Mouse (Mus musculus): ENCODE measurements around the gene Wasf2. TPM values are rescaled to one million over a fixed set of nuclear protein-coding genes. Genes with fewer than 3 reads are reported as not detected.

Gene Wasf2
- polyA plus RNA-seq (2015; fragmentation: Nextera tagmentation; extraction: Ambion mirVana): 140 and 190 TPM in 2 replicates

DNA sequence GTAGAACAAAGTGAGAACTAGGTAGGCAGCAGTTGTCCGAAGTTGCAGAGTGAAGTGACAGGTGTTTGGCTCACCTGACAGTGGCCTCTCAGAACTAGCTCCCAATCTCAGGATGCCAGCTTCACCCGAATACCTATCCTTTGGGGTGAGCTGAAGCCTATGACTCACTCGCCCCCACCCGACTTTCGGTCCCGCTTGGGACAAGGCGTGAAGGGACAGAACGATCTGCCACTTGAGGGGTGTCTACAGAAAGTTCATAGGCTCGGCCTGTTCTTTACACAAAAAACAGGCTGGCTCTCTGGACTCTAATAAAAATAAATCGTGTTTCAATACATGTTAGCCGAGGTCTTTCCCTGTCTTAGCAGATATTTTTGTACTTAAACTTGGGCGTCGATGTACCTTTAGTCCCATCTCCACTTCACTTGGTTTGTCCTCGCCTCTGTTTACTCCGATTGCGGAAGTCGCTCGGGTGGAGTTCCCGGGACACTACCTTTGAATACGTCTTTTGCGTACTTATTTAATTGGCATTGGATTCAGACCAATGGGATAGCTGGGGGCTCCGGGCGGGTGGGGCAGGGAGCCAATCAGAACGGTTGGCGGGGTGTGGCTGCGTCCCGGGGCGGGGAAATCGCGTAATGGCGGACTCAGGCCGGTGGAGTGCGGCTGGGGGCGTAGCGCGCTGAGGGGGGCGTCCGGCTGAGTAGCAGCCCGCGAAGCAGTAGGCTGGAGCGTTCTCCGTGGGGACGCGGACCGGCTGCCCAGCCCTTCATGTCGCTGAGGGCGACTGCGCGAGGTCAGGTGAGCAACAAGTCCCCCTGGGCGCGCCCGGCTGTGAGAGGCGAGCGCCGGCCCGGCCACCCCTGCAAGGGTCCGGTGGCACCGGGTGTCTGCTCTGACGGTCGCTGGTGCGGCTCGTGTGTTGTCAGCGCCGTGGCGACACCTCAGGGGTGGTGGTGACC lies at the start of gene Wasf2:
Wasf2 (plus strand) TSS at position 575 of the 959 bp plus-strand sequence.
- peak; percentile 96 for DNase-seq (ENCODE audit: low spot score)

DNA sequence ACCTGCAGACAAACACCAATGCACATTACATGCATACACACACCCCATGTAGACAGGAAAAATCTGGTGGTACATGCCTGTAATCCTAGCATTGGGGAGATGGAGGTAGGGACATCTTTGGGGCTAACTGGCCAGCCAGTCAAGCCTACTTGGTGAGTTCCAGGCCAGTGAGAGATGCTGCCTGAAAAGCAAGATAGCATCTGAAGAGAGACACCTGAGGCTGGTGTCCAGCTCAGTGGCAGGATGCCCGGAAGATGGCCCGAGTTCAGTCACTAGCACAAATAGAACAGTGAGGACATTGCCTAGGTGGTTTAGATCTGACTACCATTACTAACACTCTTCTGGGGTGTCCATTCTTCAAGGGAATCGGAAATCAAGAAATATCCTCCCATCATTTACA lies 49.4 kb upstream of the Wasf2 start:
- no peak for DNase-seq (ENCODE audit: low spot score)

DNA sequence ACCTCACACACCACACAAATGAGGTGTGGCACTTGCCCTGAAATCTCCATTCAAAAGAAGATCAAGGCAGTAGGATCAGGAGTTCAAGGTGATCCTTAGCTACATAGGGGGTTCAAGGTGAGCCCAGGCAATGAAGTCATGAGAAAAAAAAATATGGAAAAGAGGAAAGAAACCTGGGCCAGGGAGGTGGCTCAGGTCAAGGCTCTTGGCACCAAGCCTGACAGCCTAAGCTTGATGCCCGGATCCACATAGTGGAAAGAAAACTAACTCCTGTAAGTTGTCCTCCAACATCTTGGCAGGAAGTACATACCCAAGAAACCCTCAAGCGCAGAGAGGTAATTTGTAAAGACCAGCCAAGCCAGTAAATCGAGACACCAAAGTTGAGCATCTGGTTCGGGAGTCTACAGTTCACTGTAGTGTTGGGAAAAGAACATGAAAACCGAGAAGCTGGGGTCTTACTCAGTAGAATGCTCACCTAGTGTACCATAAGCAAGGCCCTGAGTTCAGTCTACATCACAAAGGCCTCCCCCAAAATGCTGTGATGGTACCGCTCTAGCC lies 48.0 kb upstream of the Wasf2 start:
- no peak for DNase-seq (ENCODE audit: low spot score)

DNA sequence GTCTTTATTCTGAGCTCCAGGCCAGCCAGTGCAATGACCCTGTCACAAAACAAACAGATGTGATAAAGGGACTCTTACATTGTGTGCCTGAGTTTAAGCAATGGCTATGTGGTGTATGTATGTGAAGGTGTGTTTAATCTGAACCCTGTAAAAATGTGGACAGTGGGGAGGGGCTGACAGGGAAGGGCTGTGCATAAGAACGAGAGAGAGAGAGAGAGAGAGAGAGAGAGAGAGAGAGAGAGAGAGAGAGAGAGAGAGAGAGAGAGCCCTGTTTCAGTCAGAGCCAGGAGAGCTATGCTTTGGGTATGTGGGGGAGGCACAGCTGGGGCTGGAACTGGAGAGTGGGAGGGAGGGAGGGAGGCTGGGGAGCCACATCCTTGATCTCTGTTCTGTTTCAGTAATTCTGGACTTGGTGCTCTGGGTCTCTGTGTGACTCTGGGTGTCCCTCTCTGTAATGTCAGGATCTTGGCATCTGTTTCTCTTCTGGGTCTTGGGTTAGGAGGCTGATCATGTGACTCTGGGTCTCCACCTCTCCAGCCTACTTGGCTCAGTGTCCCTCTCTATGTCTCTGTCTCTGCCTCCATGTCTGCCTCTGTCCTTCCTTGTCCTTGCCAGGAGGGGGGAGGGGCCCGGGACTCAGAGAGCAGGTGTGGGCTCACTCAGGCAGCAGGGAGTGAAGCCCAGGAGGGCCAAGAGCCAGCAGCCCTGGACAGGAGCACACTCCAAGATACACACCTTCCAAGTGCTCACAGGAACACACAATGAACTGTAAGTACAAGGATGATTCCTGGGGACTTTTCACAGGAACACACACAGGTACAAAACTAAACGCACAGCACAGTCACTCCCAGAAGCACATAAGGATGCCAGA lies 46.1 kb upstream of the Wasf2 start:
- peak; percentile 59 for DNase-seq (ENCODE audit: low spot score)

DNA sequence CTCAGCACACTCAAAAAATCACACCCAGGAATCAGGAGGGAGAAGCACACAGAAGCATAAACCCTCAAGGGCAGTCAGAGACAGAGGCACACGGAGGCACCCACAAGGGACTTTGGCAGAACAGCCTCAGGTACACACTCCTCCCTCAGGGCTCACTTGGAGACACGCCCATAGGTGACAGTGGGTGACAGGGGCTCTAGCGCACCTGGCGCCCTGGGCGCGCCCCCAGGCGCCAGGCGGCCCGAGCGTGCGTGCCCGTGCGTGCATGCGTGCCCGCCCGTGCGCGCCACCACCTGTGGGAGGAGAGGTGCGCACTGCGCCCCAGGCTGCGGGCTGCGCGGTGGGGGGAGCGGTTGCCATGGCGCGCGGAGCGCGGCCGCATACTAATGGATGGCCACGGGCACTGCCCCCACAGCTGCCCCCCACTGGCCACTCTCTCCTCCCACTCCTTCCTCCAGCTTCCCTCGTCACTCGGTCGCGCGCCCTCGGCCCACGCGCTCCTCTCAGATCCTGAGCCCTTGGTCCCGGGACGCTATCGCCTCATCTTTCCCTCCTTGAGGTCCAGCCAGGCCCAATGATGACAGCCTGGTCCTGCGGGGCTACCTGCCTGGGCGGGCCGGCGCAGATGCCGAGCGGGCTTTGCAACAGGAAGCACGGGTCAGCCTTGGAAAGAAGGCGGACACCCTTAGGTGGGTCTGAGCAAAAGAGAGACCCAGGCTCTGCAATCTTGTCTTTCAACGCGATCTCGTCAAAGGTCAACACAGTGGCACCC lies 45.1 kb upstream of the Wasf2 start:
- DNase-seq (ENCODE audit: low spot score): peak; percentile 92

DNA sequence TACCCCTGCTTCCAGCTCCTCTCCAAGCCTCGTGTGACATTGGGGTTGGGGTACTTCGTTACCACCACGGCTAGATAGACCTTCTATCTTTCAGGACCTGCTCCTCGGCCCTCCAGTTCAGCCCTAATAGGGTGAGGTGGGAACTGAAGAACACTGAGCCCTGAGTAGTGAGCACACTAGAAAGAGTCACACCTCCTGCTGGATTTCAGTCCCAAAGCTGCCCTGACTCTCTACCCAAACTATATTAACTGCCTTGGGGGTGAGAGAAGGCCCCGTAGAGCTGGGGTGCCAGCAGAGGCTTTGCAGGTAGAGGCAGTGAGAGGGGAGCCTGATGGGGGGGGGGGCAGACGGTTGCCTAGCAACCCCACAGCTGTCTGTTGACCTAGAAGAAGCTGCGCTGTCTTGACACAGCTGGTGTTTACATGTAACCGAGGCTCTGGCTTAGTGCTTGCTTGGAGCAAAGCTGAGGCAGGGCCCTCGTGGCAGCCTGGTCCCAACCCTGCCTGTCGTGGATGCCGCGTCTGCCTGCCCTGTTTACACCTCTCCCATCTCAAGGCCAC lies 44.4 kb upstream of the Wasf2 start:
- DNase-seq (ENCODE audit: low spot score): peak; percentile 94

DNA sequence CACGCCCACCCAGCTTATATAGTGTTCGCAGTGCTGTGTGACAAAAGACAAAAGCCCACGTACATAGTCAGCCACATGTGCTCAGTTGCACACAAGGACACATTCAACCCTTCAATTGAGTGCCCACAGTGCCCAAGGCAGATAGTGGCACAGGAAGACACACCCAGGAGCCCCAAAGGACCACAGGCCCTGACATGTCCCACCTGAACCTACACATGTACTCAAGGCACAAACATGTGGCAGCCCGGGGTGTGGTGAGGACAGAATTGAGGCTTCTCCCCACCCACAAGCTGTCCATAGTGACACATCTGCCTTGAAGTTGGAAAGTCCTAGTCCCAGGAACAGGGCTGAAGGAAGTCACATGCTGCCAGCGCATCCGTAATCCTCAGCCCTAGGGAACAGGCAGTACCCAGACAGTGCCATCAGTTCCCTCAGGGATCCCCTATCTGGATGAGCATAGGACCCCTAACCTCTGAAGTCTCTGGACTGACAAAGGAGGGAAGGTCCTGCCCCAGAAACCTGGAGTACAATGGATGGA lies 43.1 kb upstream of the Wasf2 start:
- DNase-seq (ENCODE audit: low spot score): peak; percentile 51

DNA sequence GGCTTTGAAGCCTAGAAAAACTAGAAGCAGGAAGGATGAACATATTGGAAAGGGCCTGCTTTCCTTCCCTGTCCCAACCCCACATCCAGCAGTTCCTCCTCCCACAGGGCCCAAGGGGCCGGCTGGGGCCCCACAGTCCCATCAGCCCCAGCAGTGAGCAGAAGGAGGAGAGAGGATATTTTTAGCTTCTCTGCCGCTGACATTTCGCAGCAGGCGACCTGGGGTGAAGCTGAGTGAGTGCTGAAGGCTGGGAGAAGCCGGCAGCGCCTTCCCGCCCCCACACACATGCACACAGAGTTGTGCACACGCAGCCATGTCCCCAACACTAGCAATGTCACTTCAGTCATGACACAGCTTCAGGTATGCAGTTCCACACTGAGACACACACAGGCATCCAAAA lies 42.5 kb upstream of the Wasf2 start:
- peak; percentile 68 for DNase-seq (ENCODE audit: low spot score)

DNA sequence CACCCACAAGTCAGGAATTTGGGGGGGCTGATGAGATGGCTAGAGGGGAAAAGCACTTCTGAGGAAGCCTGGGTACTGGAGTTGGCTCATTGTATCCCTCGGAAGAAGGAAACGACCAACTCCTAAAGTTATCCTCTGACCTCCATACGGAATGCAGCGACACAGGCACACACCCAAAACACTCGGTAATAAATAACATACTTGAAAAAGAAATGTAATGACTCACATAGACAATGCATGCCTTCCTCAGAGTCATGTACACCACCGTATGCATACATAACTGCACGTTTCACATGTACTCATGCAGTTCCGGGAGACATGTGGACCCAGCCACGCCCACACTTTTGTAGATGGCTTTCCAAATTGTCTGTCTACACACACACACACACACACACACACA lies 41.0 kb upstream of the Wasf2 start:
- no peak for DNase-seq (ENCODE audit: low spot score)

DNA sequence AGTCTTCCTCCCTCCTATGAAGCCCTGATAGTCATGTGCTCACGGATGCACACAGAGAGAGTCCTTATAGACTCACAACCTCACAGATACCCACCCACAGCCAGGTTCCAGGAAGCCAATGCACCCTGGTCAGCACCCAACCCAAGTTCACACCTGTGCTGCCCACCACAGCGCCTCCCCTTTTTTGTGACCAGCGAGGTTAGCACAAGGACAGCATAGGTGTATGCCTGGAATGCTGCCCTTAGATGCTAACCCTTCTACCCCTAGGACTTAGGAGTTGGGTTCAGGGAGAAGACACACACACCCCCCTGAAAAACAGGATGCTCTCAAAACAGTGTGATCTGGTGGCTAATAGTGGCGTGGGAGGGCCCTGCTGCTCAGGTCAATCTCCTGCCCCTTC lies 40.5 kb upstream of the Wasf2 start:
- DNase-seq (ENCODE audit: low spot score): no peak

DNA sequence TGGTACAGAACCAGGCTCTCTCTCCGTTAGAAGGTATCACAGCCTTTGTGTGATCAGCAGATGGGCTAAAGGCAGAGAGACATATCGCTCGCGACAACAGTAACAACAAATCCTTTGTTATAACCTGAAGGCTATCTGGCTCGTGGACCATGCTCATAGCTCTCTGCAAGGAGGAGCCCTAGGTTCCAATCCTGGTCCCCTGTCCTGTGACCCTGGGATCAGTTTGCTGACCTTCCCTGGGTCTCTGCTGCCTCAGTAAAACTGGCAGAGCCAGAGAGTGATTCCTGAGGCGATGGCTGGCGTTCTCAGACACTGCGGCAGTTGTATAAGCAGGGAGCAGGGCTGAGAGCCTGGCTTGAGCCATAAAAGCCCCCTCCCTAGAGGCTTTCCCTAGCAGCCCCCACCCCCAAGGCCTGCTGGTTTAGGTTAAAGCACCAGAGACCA lies 40.0 kb upstream of the Wasf2 start:
- no peak for DNase-seq (ENCODE audit: low spot score)

DNA sequence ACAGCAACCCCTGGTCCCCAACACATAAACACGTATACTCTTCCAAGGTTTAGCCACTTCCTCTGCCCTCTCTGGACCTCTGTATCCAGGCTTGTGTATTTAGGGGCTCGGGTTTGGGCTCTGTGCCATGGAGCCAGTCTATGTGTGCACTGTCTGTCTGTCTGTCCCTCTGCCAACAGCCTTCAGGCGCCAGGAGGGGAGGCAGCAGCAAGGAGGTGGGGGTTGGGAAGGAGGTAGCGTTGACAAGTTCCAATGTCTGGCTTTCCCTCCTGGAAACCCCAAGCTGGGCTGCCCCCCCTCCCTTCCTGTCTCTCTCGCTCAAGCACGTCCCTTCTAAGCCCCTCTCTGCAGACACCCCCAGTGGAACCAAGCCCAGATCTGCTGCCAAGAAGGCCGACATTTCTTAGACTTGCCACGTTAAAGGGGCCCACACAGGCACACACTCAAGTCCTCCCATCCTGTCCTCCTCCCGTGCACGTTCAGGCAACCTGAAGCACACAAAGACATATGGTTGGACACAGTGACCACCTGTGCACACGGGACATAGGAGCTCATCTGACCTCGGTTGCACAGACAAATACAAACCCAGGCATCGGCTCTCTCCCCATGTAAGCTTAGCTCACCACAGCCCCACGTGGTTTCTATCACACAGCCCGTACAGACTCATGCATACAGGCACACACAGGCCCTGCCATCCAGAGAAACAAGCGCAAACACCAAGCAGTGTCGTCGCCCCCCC lies 39.4 kb upstream of the Wasf2 start:
- peak; percentile 58 for DNase-seq (ENCODE audit: low spot score)

DNA sequence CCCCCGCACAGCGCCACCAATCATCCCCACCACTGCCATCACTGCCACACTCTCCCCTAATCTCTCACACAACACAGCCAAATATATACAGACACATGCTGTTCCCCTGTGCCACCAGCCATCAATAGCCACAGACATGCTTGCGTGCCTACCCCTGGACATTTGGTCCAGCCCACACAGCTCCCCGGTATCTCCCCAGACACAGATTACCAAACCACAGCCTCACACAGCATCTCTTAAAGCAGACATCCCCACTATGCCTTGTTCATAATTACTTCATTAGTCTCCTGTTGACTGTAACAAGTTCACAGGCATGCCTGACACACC lies 38.9 kb upstream of the Wasf2 start:
- no peak for DNase-seq (ENCODE audit: low spot score)

DNA sequence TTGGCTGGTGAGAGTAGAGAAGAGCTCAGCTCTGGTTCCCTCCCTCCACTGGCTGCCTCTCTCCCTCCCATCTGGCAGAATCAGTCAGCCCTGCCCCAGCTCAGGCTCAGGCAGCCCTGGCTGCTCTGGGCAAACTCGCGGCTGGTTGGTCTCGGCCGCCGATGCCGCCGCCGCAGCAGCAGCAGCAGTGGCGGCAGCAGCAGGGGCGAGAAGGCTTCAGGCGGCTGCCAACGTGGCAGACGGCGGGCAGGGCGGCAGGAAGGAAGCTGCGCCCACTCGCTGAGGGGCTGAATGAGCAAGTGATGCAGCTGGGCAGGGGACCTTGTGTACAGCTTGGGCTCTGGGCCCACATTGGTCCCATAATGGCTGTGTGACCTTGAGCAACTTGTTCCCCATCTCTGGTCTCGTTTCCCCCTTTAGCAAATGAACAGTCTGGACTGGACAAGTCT lies 37.8 kb upstream of the Wasf2 start:
- peak; percentile 69 for DNase-seq (ENCODE audit: low spot score)

DNA sequence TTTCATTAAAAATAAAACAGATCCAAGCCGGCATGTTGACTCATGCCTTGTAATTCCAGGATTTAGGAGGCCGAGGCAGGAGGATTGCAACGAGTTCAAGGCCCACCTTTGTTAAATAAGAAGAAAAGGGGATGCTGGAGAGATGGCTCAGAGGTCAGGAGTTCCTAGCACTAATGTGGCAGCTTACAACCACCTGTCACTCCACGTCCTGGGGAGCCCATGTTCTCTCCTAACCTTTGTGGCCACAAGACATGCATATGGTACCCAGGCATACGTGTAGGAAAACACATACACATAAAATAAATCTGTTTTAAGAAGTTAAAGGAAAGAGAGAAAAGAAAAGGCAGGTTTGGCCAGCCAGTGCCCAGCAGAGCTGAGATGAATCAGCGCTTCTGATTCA lies 37.2 kb upstream of the Wasf2 start:
- no peak for DNase-seq (ENCODE audit: low spot score)

DNA sequence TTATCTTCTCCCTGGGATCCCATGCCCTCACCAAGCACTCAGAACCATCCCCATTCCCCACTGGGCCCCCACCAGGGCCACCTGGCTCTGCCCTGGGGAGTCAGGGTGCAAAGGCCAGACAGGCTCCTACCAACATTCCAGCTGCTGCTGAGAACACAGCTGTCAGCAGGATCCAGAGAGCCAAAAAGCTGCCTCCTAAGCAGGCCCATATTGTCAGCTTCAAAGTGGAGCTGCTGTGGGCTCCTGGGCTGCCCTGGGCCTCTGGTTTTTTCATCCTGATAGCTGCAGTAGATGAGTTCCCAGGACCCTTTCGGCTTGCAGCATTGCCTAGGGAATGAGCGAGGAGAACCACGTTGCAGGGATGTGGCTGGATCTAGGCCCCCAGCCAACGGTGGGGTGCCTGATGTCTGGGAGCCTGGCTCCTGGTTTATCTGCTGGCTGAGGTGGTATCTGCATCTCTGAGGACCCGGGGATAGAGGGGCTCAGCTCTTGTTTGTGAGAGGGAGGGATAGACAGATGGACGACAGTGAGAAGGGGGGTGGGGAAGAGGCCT lies 36.7 kb upstream of the Wasf2 start:
- no peak for DNase-seq (ENCODE audit: low spot score)

DNA sequence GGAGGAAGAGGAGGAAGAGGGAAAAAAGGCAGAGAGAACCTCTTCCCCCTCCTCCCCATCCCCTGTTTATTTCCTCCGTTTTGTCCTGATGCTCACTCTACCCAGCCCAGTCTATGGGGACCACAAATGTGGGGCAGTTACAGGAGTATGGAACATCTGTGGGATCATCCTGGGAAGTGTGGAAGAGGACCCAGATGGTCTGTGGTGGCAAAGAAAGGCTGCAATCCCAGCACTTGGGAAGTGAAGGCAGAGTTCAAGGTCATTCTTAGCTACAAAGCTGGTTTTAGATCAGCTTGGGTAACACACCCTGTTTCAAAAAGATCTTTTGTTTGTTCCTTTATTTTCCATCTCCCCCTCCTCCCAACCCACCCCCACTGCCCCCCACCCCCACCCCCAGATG lies 36.0 kb upstream of the Wasf2 start:
- DNase-seq (ENCODE audit: low spot score): no peak

DNA sequence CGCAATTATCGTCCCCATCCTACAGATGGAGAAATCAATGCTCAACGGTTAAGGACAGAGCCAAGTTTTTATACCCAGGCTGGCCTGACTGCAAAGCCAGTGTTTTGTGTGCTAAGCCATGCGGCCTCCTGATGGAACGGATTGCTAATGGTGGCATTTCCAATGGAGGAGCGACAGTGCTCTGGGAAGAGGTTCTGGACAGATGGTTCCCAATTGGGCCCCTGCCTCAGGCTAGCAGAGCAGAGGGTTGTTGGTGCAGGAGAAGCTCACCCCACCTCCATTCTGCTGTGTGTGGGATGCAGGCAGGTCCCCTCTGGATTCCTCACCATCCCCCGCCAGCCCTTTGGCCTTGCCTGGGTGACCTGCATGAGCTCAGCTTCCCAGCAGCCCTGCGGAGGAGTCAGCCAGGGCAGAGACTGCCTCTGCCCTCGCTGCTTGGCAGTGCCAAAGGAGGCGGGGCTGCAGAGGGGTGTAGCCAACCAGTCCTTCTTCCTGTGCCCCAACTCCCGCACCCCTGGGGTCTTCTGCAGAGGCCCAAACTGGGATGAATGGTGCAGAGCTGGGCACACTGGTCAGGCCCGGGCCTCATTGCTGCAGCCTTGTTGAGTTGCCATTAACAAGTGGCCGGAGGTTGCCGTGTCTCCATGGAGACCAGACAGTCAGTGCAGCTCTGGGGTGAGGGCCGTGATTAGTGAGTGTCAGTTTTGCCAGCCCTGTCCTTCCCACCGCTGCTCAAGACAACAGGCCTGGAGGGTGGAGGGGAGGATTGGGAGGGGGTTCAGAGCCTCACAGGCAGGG lies 35.2 kb upstream of the Wasf2 start:
- peak; percentile 68 for DNase-seq (ENCODE audit: low spot score)

DNA sequence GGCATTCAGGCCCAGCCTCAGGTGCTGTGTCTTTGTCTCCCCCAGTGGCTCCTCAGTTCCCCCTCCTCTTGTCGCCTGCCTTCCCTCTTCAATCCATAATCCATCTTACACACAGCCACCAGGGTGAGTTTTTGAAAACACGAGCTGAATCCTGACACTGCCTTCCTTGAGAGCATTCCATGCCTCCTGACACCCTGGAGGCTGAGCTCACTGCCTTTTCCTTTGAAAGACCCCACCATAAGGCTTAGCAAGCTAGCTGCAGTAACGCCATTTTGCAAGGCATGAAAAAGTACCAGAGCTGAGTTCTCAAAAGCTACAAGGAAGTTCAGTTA lies 34.6 kb upstream of the Wasf2 start:
- peak; percentile 14 for DNase-seq (ENCODE audit: low spot score)
